Mouse (Mus musculus) brain, embryonic 18.5 days (tissue): ENCODE results near the gene Rrp15.
"Not testable (repeated sequence)": the region's sequence is repeated elsewhere in the genome, so short reads cannot be mapped to it uniquely, and the experiment has no call there.

Experiments used
- DNase-seq: peaks from one replicate; pipeline ENCODE4 v3.0.0-alpha.2; 2012; ENCODE audit warnings: low read depth, low spot score

The Rrp15 gene

DNA sequence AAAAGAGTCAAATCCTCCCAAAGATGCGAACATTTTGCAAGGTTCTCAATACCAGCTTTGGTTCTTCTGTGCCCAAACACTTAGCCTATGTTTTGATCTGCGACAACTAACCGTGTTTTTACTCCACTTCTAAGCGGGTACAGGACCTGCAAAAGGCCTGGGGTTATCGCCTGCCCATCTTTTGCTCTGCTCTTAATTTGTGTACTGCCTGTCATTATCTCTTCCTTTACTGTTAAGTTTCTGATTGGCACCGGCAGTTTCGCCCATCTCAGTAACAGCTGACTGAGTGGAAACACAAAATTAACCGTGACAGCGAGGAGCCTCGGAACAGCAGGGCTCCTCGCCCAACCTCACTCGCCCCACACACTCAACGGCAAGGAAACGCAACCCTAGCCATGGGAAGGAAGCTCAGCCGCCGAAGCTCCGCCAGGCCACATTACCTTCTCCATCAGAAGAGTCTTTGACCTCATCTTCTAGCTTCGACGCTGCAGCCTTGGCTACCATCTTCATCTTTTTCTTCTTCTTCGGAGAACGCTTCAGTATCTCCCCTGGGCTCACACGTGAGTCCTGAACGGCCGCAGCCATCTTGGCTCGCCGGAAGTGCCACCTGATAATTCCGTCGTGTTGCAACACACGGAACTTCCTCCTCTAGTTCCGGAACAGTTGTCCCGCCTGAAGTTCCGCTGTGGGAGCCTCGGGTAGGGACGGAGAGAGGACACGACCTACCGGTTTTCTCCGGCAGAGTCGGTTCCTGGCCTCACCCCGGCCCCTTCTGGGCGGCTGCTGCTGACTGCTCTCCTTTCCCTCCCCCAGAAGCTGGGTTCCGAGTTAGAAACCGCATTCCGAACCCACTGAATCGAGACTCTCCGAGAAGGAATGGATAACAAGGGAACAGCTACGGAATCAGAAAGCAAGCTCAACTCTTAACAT lies at the start of gene Rrp15:
Gene Rrp15, minus strand, starts transcription at position 635 of the 930 bp plus-strand sequence.
- DNase-seq: peak; percentile 77

DNA sequence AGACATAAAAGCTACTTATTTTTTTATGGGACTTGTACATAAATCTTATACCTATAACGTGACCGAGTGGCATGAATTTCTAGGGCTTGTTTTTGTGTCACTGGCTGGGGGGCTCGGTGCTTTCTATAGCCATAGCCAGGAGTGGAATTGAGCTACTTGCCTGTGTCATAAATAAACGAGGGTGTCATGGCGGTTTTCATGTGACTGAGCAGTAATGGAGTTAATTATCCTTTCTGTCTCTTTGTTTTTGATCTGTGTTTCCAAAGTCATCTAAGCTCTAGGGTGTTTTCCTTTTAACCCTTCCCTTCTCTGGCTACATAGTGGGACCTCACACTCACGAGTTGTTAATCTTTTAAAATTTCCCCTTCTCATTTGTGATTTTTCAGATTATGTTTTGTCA lies 48.8 kb upstream of the Rrp15 start:
- DNase-seq: no peak

DNA sequence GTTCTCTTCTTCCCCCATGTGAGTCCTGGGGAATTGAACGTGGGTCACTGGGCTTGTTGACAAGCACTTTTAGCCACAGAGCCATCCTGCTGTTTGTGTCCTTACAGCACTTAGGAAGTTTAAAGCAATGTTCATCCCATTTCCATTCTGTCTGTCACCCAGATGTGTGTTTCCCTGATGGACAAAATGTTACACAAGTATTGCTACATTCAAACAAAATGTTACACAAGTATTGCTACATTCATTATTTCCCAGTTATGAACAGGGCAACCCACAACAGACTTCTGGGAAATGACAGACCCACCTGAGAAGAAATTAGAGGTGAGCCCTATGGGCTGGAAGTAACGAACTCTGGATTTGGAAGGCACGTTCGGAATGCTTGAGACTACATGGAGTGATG lies 36.2 kb upstream of the Rrp15 start:
- no peak for DNase-seq

DNA sequence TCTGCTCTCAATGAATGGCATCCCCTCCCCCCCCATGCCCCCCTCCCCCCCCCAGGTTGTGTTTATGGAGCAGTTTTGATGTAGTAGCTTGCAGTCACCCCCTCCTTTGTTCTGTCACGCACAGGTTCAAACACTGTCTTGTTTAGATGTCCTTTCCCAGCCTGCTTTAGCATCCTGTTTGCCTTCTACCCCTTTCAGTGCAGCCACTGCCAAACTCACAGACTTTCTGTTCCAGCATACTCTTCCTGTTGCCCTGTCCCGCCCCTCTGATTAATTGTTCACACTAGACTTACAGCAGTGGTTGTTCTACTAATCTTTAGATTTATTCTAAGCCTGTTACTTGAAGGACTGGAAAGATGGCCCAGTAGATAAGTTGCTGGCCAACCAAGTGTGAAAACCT lies 31.7 kb upstream of the Rrp15 start:
- DNase-seq: no peak

DNA sequence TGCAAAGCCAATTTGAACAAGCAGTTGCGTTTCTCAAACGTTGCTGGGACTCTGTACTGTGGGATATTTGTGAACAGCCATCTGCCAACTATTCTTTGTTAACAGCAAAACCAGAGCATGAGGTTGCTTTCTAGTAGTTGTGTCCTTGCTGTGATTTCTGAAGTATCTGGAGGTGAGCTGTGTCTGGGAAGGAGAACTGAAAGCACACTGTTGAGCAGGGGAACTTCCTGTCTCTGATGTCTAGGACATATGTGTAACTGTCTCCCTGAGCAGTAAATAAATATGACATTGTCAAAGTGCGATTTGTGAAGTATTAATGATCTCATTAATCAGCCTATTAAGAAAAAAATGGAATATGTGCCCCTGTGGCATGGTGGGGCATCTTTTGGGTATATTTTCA lies 24.0 kb upstream of the Rrp15 start:
- no peak for DNase-seq

DNA sequence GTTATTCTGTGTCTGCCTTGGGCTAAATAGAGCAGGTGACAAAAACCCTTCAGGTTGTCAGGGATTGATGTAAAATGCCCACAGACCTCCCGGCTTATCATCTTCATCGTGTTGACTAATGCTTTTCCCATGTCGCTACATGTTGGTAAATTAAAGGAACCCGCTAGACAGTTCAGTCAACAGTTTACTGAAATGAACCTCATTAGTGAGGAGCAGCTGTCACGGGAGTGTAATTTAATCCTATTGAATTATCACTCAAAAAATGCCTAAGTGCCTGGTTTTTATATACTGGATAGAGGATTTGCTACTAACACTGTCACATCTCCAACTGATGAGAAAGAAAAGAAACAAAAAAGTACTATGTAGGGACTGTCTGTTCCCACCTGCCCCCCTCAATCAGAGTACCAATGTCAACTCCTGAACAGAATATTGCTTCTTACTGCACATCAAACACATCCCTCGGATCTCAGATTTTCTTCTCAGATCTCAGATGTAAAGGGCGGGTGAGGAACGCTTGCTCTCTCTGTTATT lies 23.5 kb upstream of the Rrp15 start:
- DNase-seq: no peak

DNA sequence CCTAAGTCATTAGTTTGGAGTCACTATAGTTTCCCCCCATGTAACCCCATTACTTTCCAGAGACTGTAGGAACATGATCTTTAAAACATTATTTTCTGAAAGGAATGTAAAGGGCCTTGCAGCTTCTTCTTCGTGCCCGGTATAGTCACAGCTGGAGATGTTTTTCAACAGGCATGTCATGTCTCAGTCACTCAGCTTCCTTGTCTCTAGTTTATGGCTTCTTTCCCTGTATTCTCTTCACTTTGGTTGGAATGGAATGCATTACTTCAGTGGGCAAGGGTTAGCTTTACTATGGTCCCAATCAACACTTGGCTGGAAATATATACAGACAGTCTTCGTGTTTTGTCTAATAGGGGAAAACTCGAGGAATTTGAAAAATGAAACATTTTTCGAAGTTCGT lies 22.8 kb upstream of the Rrp15 start:
- DNase-seq: no peak

DNA sequence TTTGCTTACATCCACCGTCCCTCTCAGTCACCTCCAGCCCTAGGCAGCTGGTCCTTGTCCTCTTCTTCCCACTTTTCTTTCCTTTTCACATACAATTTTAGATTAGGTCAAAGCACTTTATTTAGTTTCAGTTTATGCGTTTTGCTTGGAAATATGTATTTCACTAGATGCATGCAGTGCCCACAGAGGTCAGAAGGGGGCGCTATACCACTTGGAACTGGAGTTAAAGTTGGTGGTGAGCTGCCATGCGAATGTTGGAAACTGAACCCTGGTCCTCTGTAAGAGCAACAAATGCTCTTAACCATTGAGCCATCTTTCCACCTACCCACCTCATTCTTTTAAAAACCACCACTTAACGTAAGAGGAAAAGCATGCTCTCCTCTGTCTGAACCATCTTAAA lies 21.5 kb upstream of the Rrp15 start:
- DNase-seq: no peak

DNA sequence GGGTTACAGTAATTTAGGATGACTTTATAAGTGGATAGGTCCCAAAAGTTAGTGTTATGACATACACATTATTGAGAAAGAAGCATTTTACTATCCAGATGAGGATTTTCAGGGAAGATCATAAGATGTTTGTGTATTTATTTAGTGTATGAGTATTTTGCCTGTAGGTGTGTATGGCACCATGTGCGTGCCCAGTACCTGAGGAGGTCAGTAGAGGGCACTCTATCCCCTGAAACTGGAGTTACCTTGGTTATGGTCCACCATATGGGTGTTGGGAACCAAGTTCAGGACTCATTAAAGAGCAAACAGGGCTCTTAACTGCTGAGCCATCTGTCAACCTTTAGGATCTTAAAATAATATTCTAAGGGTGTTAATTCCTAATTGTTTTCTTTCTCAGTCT lies 19.2 kb upstream of the Rrp15 start:
- DNase-seq: no peak

DNA sequence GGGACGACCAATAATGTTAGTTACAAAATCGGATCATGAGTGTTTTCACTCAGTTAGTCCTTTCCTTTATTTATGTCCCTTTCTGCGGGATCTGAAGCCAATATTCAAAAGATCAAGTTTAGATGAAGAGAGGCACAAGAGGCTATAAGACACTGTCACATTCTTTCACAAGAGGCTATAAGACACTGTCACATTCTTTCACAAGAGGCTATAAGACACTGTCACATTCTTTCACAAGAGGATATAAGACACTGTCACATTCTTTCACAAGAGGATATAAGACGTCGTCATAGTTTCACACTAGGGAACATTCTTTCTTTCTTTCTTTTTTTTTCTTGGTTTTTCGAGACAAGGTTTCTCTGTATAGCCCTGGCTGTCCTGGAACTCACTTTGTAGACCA lies 14.3 kb upstream of the Rrp15 start:
- DNase-seq: not testable (repeated sequence)

DNA sequence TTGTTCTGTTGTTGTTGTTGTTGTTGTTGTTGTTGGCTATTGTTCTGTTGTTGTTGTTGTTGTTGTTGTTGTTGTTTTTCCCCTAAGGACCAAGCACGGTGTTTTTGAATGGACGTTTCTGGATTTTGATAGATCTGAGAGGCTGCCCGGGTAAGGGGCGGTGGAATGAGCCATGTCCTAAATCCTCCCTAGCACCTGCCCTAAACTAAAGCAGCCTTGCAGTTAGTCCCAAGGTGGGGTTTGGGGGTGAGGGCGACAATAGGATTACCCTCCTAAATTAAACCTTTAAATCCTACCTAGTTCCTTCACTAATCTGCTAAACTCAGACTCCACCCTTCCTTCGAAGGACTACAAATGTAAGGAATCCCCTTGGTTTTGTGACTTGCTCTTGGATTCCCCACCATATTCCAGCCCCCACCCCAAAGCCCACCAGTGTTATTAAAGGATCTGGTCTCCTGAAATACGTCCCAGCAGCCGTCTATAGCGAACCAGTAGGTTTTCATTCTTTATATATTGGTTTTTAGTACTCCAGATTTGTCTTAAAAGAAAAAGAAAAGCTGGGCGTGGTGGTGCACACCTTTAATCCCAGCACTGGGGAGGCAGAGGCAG lies 621 bp upstream of the Rrp15 start:
- no peak for DNase-seq

DNA sequence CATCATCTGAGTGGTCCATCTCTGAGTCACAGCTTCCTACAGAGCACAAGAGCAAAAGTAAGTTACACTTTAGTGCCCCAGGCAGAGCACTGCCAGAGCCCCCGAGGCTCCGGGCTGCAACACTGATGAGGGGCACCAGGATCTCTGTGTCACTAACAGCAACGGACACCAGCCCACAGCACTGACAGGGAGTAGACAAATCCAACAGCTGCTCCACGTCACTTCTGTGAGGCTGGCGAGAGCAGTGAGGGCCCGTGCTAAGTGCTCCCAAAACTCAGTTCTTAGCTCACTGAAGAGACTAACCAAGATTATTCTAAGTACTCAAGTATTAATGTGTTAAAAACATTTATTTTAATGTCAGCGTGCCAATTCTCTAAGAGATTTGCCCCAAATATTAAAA lies 9.3 kb downstream of the Rrp15 start:
- DNase-seq: no peak

DNA sequence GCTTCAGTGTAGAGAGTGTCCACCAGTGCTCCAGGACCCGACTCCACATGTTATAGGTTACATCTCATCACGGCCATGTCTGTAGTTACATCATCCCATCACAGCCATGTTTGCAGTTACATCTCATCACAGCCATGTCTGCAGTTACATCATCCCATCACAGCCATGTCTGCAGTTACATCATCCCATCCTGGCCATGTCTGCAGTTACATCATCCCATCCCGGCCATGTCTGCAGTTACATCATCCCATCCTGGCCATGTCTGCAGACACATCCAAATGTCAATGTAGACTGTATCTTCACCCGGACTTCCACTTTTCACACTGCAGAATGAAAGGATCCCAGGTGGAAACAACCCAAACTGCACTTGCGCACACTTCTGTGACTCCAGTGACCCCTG lies 13.6 kb downstream of the Rrp15 start:
- no peak for DNase-seq

DNA sequence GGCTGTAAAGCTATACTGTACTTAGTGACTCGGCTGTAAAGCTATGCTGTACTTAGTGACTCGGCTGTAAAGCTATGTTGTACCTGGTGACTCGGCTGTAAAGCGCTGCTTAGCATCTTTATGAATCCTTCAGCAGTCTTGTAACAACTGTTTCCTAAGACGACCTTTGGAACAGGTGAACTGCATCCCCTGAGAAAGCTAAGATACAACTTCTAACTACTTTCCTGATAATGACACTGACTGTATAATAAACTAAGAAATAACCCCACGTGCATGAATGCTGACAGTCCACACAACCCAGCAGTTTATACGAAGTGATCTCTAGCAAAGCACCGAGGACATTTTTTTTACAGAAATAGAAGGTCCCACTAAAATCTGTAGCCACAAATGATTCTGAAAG lies 16.1 kb downstream of the Rrp15 start:
- DNase-seq: no peak

DNA sequence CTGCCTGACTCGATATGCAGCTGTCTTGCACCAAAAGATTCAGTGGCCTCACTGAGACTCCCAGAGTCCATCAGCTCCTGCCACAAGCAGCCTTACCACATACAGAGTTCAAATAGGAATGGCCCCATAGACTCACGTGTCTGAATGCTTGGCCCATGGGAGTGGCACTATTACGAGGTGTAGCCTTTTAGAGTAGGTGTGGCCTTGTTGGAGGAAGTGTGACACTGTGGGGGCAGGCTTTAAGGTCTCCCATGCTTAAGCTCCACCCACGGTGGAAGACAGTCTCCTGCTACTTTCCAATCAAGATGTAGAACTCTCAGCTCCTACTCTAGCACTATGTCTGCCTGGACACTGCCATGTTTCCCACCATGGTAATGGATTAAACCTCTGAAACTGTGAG lies 20.4 kb downstream of the Rrp15 start:
- DNase-seq: no peak

DNA sequence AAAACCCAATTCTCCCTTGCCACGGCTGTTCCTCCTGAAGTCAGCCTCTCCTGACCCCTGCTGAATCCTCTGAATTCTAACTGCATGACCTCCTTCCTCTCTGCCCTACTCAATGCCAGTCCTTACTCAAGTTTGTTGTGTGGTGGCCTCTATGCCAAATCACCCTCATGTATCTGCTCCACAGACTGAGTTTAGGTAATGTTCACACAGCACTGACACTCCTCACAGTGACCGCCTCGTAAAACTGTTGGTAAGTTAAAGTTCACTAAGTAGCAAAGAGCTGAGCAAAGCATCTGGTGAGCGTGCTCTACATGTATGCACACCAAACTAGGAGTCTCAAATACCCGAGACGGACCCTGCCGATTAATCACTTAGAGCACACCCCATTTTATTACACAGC lies 23.0 kb downstream of the Rrp15 start:
- DNase-seq: no peak

DNA sequence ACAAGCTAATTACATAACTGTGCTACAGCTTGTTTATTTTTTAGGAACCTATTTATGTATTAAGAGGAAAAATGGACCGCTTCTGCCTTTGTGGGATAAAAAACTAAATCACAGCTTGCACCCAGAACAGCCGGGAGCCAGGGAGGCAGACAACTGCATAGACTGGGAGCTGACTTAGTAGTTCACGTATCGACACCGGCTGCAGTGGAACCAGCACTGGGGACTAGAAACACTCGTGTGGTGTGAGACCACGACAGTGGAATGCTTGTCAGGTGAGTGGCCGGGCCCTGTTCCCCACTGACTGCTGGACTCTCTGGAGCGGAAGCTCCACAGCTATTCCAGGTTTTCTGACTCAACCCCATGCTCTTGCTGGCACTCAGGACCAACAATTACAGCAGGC lies 26.9 kb downstream of the Rrp15 start:
- DNase-seq: no peak

DNA sequence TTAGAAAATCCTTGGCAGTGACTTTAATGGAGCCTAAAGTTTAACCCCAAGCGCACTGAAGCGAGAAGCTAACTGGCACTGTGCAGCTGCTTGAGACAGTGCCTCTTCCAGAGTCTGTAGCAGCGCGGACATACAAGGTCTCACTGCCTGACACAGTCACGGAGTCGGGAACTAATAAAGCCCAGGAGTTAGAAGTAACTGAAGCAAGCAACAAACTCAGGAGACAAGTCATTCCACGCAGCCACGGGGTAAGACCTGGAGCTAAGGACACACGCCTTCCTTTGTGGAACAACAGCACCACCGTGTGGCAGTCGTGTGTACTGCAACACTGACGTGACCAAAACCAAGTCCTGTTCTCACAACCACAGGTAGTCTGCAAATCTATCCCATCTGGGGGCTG lies 27.3 kb downstream of the Rrp15 start:
- DNase-seq: no peak

DNA sequence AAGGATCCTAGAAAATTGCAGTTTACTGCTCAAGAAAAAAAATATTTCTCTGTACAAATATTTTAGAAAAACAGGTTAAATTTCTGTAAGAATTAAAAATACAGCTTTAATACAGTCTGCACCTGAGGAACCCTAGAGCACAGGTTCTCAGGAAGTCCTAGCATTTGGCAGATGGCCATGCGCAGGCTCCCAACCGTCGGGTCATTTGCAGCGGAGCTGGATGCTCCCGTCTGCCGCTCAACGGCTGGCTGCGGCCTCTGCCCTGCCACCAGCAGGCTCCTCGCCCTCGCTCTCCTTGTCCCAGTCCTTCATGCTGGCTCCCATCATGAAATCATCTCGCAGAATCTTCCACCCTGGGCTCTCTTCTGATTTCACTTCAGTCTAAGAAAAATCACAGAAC lies 28.0 kb downstream of the Rrp15 start:
- no peak for DNase-seq

DNA sequence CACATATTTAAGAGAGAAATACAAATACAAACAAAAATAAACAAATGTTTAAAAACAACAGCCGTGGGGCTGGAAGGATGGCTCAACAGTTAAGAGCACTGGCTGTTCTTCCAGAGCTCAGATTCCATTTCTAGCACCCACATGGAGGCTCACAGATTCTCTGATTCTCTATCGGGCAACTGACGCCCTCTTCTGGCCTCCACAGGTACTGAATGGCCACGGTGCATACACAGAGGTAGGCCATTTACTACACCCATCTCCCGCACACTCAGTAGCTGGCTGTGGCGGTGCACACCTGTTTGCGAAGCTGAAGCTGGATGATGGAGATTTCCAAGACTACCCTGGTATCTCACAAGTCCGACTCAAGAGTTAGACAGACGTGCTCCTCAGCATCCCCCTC lies 29.4 kb downstream of the Rrp15 start:
- DNase-seq: no peak

DNA sequence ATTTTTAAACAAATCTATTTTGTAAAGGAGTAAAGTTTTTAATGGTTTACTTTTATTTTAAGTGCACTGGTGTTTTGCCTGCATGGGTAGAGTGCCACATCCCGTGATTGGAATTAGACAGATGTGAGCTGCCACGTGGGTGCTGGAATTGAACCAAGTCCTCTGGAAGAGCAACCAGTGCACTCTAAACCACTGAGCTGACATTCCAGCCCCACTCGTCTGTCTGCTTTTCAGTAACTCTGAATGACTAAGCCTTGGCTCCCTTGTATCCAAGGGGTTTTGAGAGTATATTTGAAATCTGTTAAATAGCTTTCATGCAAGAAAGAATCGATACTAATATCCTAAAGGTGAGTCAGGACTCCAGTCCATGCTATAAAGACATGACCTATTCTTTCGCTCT lies 30.3 kb downstream of the Rrp15 start:
- no peak for DNase-seq

DNA sequence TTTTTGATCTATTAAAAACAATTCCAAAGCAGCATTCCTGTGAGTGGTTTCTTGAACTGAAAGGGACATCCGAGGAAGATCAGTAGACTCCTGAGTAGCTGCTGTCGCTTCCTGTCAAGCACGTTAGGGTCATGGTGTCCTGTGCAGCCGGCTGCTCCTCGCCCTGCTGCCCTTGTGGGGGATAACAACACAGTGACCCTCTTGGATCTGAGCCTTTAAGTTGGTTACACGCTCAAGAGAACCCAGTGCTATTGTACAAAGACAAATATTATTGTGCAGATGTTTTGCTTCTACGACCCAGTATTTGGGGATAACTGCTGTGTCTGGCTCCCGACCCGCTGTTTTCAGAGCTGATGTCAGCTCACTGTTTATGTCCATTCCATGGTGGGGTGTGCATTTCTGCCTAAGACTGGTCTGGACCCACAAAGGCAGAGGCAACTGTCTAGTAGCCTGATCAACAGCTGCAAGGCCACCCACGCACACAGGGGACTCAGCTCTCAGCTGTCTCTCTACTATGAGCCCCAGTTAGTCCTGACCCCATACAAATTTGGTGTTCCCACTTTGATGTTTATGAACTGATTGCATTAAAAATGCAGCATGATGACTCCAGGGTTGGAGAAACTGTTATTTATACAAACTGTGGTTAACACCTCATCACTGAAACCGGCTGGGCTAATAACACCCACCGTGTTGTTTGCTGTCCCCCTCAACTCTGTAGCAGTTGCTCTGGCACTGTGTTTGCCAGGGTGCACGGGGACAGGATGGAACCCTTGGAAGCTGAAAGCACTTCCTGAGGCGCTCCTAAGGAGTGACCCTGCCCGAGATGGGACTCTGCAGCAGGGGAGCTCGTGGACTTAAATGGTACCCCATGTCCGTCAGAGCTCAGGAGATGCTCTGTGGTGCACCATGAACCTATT lies 33.9 kb downstream of the Rrp15 start:
- no peak for DNase-seq
